Mouse (Mus musculus) embryonic facial prominence, embryonic 13.5 days (tissue): Measurements from ENCODE around the gene Raver1. TPM values are rescaled to one million over a fixed set of nuclear protein-coding genes. Genes with fewer than 3 reads are reported as not detected.
"Not testable (repeated sequence)": the region's sequence is repeated elsewhere in the genome, so short reads cannot be mapped to it uniquely, and the experiment has no call there.

Source experiments
- ATAC-seq: fragments of 200-750 bp; cut with Nextera tagmentation; 2 replicates; pipeline ENCODE4 v1.8.0; 2017; ENCODE audit warnings: low read depth; ENCODE audit not compliant: insufficient number of reproducible peaks, insufficient read depth, low FRiP score, low TSS enrichment
- H3K27ac ChIP-seq: fragments of 300-500 bp; sonication (generic); 2 replicates; pipeline ENCODE4 v1.5.1; 2015; ENCODE audit warnings: moderate library complexity, mild to moderate bottlenecking, inconsistent platforms
- H3K27me3 ChIP-seq: fragments of 300-500 bp; sonication (generic); 2 replicates; pipeline ENCODE4 v1.6.1; 2015; ENCODE audit warnings: mild to moderate bottlenecking, inconsistent platforms
- H3K36me3 ChIP-seq: fragments of 300-500 bp; sonication (generic); 2 replicates; pipeline ENCODE4 v1.6.1; 2015; ENCODE audit warnings: mild to moderate bottlenecking, inconsistent platforms
- H3K4me1 ChIP-seq: fragments of 300-500 bp; sonication (generic); 2 replicates; pipeline ENCODE4 v1.6.1; 2015; ENCODE audit warnings: inconsistent platforms
- H3K4me2 ChIP-seq: fragments of 300-500 bp; sonication (generic); 2 replicates; pipeline ENCODE4 v1.6.1; 2015; ENCODE audit warnings: moderate library complexity, mild to moderate bottlenecking, inconsistent platforms
- H3K4me3 ChIP-seq: fragments of 300-500 bp; sonication (generic); 2 replicates; pipeline ENCODE4 v1.5.1; 2015; ENCODE audit warnings: mild to moderate bottlenecking, inconsistent platforms
- H3K9ac ChIP-seq: fragments of 300-500 bp; sonication (generic); 2 replicates; pipeline ENCODE4 v1.6.1; 2015; ENCODE audit warnings: mild to moderate bottlenecking, inconsistent platforms
- H3K9me3 ChIP-seq: fragments of 300-500 bp; sonication (generic); 2 replicates; pipeline ENCODE4 v1.6.1; 2016; ENCODE audit warnings: inconsistent platforms
- WGBS: fragments of 180-500 bp; shearing (Covaris S2); methylation state at CpG from one replicate; pipeline ENCODE4 v1.1.7; 2015; ENCODE audit warnings: mixed read lengths; 5-methylcytosine and 5-hydroxymethylcytosine counted together
- polyA plus RNA-seq: library from polyadenylated mRNA; unstranded; fragments of >200 nt; fragmentation: Nextera tagmentation; extraction: Ambion mirVana; gene quantifications from 2 replicates; pipeline ENCODE4 v1.2.1, GENCODE M21; 2015

Raver1 gene
- polyA plus RNA-seq, 1 experiment from 2014 or later: 61.0 TPM

DNA sequence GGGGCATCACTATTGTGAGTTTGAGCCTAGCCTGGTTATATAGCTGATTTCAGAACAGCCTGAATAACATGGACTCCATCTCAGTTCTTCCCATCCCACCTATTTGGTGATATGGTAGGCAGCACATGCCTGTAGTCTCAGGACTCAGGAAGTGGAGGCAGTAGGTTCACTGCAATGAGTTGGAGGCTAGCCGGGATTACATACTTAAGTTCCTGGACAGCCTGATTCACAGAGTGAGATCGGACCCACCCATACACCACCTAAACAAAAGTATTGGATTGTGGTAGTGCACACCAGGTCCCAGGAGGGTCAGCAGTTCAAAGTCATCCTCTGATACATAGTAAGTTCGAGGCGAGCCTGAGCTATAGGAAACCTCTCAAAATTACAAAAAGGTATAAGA is 19.2 kb downstream of the Raver1 start:
- H3K27ac ChIP-seq: no peak overlapping the region
- no peaks in the 10 kb centered on the region for H3K9me3 ChIP-seq
- WGBS: 13% methylated on average over 4 of the region's 4 CpGs
- peak overlapping the region; percentile 90 for H3K9ac ChIP-seq
- ATAC-seq: no peak
- peaks cover 15% of the 10 kb centered on the region; the same call in 1 of the 2 replicates for H3K4me1 ChIP-seq
- peak overlapping the region; percentile 83 for H3K4me3 ChIP-seq
- no peaks in the 10 kb centered on the region for H3K27me3 ChIP-seq
- H3K36me3 ChIP-seq: peaks cover 53% of the 10 kb centered on the region
- peak overlapping the region; percentile 83 for H3K4me2 ChIP-seq

DNA sequence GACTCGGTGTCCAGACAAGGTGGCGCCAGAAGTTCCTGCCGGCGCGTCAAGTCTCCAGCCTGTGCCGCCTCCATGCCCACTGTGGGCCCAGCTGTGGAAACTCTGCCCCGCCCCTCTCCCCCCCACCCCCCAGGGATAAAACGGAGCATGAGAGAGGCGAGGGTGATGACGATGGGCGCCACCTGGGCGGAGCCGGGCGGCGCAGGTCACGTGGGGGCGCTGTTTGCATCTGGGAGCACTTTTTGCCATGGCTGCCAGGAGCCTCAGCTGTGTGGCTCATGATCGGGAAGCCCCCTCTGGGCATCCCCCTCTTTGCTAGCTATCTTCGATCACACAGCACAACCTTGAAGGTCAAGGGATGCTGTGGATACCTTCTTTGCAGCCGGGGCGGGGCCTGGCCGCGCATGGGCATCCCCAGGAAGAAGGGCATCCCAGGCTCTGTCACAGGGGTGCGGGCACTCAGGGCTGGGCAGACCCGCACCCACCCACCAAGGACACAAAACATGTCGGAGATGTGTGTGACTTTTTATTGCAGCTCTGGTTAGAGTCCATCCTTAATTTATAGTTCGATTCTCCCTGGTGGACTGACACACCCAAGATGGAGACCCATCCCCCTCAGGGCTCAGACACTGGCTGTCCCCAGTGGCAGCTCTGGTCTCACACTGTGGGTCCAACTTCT is 24.7 kb downstream of the Raver1 start, which contains the start of gene Zglp1:
Zglp1 (minus strand) TSS at position 88 of the 679 bp plus-strand sequence.
- 86% methylated on average over 27 of the region's 27 CpGs for WGBS
- Histone ChIP-seq H3K9ac (no peak within 1 kb of the TSS), H3K4me2 (no peak within 1 kb of the TSS), H3K27me3 (no peaks in the 10 kb centered on the region), H3K9me3 (no peaks in the 10 kb centered on the region), H3K4me3 (no peak within 1 kb of the TSS), H3K4me1 (peaks cover 7% of the 10 kb centered on the region; the same call in 1 of the 2 replicates), H3K27ac (no peak within 1 kb of the TSS), H3K36me3 (peaks cover 64% of the 10 kb centered on the region)
- no peak for ATAC-seq

DNA sequence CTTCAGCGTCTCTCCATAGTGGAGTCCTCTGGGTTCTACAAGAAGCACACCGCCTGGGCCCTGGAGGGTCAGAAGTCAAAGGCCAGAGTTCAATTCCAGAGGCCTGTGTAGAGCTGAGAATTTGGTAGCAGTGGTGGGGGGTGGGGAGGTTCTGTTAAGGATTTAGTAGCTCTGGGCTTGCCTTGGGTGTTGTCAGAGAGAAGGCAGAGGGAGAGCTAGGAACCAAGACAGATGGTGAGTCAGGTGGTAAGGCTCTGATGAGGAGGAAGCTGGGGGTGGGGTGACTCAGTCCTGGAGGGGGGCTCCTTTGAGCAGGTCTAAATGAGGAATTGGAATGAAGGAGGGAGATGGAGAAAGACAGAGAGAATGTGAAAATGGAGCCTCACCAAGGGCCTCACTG is 28.9 kb downstream of the Raver1 start:
- H3K27ac ChIP-seq: no peak overlapping the region
- no peak overlapping the region for H3K4me3 ChIP-seq
- ATAC-seq: no peak
- no peaks in the 10 kb centered on the region for H3K9me3 ChIP-seq
- H3K27me3 ChIP-seq: no peaks in the 10 kb centered on the region
- H3K36me3 ChIP-seq: peaks cover 54% of the 10 kb centered on the region
- no peaks in the 10 kb centered on the region for H3K4me1 ChIP-seq
- H3K9ac ChIP-seq: no peak overlapping the region
- 70% methylated on average over 2 of the region's 2 CpGs for WGBS
- no peak overlapping the region for H3K4me2 ChIP-seq

DNA sequence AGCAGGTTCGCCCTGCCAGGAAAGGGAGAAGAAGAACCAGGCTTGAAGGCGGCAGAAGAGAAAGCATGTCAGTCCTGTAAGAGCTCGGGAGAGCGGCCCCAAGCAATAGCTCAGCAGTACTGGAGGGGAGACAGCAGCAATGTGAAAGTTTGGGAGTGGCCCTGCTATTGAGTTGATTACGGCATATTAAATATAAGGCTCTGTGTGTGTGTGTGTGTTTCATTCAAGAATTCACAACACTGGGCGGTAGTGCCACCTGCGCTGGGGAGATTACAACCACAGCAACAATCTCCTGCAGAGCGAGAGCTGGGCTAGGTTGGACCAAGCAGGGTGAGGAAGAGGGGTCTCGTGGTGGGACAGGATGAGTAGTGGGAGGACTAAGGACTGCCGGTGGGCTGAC is 40.2 kb downstream of the Raver1 start:
- no peak overlapping the region for H3K9ac ChIP-seq
- ATAC-seq: no peak
- no peaks in the 10 kb centered on the region for H3K9me3 ChIP-seq
- no peaks in the 10 kb centered on the region; the same call in 1 of the 2 replicates for H3K27me3 ChIP-seq
- no peak overlapping the region for H3K4me2 ChIP-seq
- no peak overlapping the region for H3K27ac ChIP-seq
- no peaks in the 10 kb centered on the region for H3K4me1 ChIP-seq
- no peaks in the 10 kb centered on the region for H3K36me3 ChIP-seq
- 60% methylated on average over 10 of the region's 10 CpGs for WGBS
- no peak overlapping the region for H3K4me3 ChIP-seq

DNA sequence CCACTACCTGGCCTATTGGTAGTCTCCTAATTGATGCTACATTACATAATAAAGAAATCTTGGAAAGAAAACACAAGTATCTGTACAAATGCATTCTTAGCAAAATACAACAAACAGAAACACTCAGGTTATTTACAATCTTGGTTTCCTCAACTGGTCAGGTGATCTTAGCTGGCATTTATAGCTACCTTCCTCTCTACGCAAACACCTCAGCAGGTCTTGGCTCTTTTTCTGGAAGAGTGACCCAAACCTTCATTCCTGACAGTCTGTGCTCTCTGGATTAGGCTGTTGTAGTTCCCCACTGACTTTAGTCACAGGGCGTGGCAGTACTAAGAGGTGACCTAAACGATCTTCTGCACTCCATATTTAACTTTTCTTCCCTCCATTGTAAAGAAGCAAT is 46.6 kb downstream of the Raver1 start:
- Histone ChIP-seq H3K4me2 (no peak overlapping the region), H3K4me1 (no peaks in the 10 kb centered on the region), H3K27ac (no peak overlapping the region), H3K36me3 (no peaks in the 10 kb centered on the region), H3K27me3 (peaks cover 6% of the 10 kb centered on the region), H3K9me3 (no peaks in the 10 kb centered on the region), H3K9ac (no peak overlapping the region), H3K4me3 (no peak overlapping the region)
- 78% methylated on average over 3 of the region's 3 CpGs for WGBS
- ATAC-seq: no peak

DNA sequence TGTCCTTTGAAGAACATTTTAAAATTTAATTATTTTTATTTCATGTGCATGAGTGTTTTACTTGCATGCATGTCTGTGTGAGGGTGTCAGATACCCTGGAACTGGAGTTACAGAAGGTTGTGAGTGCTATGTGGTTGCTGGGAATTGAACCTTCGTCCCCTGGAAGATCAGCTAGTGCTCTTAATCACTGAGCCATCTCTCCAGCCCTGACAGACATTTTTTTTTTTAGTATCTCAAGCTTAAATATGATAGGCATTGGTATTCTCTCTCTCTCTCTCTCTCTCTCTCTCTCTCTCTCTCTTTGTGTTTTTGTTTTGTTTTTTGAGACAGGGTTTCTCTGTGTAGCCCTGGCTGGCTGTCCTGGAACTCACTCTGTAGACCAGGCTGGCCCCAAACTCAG is 47.0 kb downstream of the Raver1 start:
- not testable (repeated sequence) for H3K4me2 ChIP-seq
- 48% methylated on average over 1 of the region's 1 CpGs for WGBS

DNA sequence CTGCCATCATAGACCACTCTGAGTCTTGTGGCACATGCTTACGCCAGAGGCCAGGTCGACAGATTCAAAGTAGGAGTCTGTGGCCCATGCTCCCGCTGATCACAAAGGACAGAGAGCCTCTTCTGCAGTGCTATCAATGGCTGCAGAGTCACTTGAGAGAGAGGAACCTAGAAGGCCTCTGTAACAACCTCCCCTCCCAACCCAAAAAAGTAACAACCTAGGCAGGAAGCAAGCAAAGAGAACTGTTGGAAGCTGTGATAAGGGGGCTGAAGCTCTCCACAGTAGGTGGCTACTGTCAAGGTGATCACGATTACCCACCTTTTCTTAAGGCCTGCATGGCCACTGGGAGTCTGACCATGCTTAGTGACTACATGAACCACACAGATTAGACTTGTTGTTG is 48.2 kb downstream of the Raver1 start:
- no peak for ATAC-seq
- Histone ChIP-seq H3K27me3 (peaks cover 23% of the 10 kb centered on the region), H3K4me2 (no peak overlapping the region), H3K4me1 (no peaks in the 10 kb centered on the region), H3K9me3 (0 out of 2 replicates have a peak, but pooled peaks cover 7% of the 10 kb centered on the region), H3K4me3 (no peak overlapping the region), H3K27ac (no peak overlapping the region), H3K9ac (no peak overlapping the region), H3K36me3 (no peaks in the 10 kb centered on the region)
- 85% methylated on average over 4 of the region's 4 CpGs for WGBS

More for the DNA sequence above, 47.0 kb downstream of the Raver1 start:
- H3K36me3 ChIP-seq, H3K4me3 ChIP-seq, H3K9ac ChIP-seq, ATAC-seq, H3K9me3 ChIP-seq, H3K27ac ChIP-seq, H3K4me1 ChIP-seq: not testable (repeated sequence)
- peaks cover 10% of the 10 kb centered on the region for H3K27me3 ChIP-seq

DNA sequence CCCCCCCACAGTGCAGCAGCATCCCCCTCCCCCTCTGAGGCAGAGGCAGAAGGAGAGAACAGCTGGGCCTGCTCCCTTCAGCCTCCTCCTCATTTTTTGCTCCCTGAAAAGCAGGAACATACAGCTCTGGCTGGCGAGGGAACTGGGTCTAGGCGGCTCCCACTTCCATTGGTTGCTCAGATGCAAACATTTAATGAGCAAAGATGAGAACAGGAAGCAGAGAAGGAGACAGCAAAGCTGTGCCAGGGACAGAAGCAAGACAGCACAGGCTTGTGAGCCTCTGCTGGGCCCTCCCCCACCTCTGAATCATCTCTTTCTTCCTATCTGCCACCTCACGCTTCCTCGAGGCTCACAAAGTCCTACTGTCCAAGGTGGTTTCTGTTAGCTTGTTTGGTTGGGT is 50.5 kb downstream of the Raver1 start:
- 29% methylated on average over 4 of the region's 4 CpGs for WGBS
- Histone ChIP-seq H3K4me2 (no peak overlapping the region), H3K9ac (no peak overlapping the region), H3K4me1 (peaks cover 17% of the 10 kb centered on the region), H3K4me3 (no peak overlapping the region), H3K27me3 (peaks cover 45% of the 10 kb centered on the region), H3K27ac (no peak overlapping the region), H3K9me3 (0 out of 2 replicates have a peak, but pooled peaks cover 7% of the 10 kb centered on the region), H3K36me3 (no peaks in the 10 kb centered on the region)
- ATAC-seq: no peak

DNA sequence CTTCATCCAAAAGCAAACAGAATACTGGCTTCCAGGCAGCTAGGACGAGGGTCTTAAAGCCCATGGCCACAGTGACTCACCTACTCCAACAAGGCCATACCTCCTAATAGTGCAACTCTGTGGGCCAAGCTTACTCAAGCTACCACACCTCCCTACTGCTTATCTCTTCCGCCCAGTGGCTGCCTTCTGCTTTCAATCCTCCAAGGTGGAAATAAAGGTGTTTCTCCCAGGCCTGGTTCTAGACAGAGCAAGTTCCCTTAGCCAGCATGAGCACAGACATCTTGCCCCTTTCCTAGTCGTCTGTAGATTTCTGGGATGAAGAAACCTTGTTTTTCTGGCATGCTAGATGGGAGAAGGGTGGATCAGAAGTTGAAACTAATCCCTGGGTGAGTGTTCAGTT is 52.0 kb downstream of the Raver1 start:
- Histone ChIP-seq H3K4me2 (no peak overlapping the region), H3K9me3 (0 out of 2 replicates have a peak, but pooled peaks cover 7% of the 10 kb centered on the region), H3K9ac (no peak overlapping the region), H3K27me3 (peaks cover 60% of the 10 kb centered on the region), H3K27ac (no peak overlapping the region), H3K36me3 (no peaks in the 10 kb centered on the region), H3K4me1 (peaks cover 21% of the 10 kb centered on the region), H3K4me3 (no peak overlapping the region)
- 74% methylated on average over 3 of the region's 3 CpGs for whole genome bisulfite sequencing
- ATAC-seq: no peak

DNA sequence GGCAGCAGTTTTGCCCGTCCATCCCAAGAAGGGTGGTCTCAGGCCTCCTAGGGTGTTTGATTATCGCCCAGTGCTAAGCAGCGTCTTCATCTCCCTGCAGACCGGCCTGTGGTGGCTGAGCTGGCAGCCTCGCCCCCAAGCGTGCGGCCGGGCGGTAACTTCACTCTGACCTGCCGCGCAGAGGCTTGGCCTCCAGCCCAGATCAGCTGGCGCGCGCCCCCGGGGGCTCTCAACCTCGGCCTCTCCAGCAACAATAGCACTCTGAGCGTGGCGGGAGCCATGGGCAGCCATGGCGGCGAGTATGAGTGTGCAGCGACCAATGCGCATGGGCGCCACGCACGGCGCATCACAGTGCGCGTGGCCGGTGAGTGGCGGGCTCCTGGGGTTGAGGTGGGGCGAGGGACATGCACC is 54.3 kb downstream of the Raver1 start:
- 1% methylated on average over 31 of the region's 31 CpGs for WGBS

DNA sequence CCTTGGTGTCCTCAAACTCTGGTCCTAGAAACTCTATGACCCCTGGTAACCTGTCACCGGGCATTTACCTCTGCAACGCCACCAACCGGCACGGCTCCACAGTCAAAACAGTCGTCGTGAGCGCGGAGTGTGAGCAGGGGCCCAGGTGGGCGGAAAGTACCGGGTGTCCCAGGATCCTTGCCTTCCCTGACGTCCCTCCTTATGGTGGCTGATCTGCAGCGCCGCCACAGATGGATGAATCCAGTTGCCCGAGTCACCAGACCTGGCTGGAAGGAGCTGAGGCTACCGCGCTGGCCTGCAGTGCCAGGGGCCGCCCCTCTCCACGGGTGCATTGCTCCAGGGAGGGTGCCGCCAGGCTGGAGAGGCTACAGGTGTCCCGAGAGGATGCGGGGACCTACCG is 55.1 kb downstream of the Raver1 start:
- 2% methylated on average over 22 of the region's 22 CpGs for WGBS
- H3K36me3 ChIP-seq: no peaks in the 10 kb centered on the region
- H3K4me1 ChIP-seq: peaks cover 44% of the 10 kb centered on the region
- peaks cover 91% of the 10 kb centered on the region for H3K27me3 ChIP-seq
- H3K9ac ChIP-seq: 0 out of 2 replicates have a peak overlapping the region, but pooled peaks have one; percentile 62
- no peak overlapping the region for H3K27ac ChIP-seq
- H3K4me2 ChIP-seq: peak overlapping the region; percentile 71
- H3K9me3 ChIP-seq: 0 out of 2 replicates have a peak, but pooled peaks cover 7% of the 10 kb centered on the region
- ATAC-seq: no peak
- H3K4me3 ChIP-seq: peak overlapping the region; percentile 47

More for the DNA sequence above, 54.3 kb downstream of the Raver1 start:
- peak overlapping the region; percentile 62 for H3K9ac ChIP-seq
- no peaks in the 10 kb centered on the region for H3K36me3 ChIP-seq
- H3K27me3 ChIP-seq: peaks cover 82% of the 10 kb centered on the region
- 0 out of 2 replicates have a peak, but pooled peaks cover 7% of the 10 kb centered on the region for H3K9me3 ChIP-seq
- no peak for ATAC-seq
- no peak overlapping the region for H3K27ac ChIP-seq
- H3K4me1 ChIP-seq: peaks cover 36% of the 10 kb centered on the region
- H3K4me2 ChIP-seq: peak overlapping the region; percentile 71
- H3K4me3 ChIP-seq: peak overlapping the region; percentile 47

DNA sequence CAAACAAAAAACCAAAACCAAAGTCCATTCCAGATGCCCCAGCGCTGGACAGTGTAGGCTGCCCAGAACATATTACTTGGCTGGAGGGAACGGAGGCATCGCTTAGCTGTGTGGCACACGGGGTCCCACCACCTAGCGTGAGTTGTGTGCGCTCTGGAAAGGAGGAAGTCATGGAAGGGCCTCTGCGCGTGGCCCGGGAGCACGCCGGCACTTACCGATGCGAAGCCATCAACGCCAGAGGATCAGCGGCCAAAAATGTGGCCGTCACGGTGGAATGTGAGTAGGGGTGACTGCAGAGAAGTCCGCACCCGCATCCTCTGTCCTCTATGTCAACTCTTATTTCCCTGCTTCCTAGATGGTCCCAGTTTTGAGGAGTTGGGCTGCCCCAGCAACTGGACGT is 55.6 kb downstream of the Raver1 start:
- 0 out of 2 replicates have a peak, but pooled peaks cover 7% of the 10 kb centered on the region for H3K9me3 ChIP-seq
- H3K9ac ChIP-seq: 0 out of 2 replicates have a peak overlapping the region, but pooled peaks have one; percentile 32
- H3K4me2 ChIP-seq: no peak overlapping the region; the same call in 1 of the 2 replicates
- no peak for ATAC-seq
- H3K4me3 ChIP-seq: peak overlapping the region; percentile 47; the same call in 1 of the 2 replicates
- peaks cover 49% of the 10 kb centered on the region for H3K4me1 ChIP-seq
- H3K27ac ChIP-seq: no peak overlapping the region
- WGBS: 9% methylated on average over 20 of the region's 20 CpGs
- peaks cover 96% of the 10 kb centered on the region for H3K27me3 ChIP-seq
- H3K36me3 ChIP-seq: no peaks in the 10 kb centered on the region
